Mouse (Mus musculus) mouse embryonic stem cell (cell line): ENCODE data around the gene Smco3.
"Not testable (repeated sequence)": the region's sequence is repeated elsewhere in the genome, so short reads cannot be mapped to it uniquely, and the experiment has no call there.

Experiments used
- in situ Hi-C, 2 experiments: fragments of 300-500 bp; cut with MboI; formaldehyde crosslinking; loops; 1 replicate in 1 of 2; 3 replicates in 1 of 2; pipeline ENCODE4 v1.14.3; 2019 to 2020; ENCODE audit warnings: low sequenced_read_pairs in 2 of 2, low pct_unique_long_range_greater_than_20kb in 1 of 2, mixed read lengths in 1 of 2; ENCODE audit not compliant: unreplicated experiment in 1 of 2

The Smco3 gene

GRCm38 (mm10) chr6:136835352-136835751 lies at the start of gene Smco3:
Smco3 (minus strand) TSS chr6:136835452.
- in situ Hi-C loops, result no loop called here

GRCm38 (mm10) chr6:136884766-136885165 lies 49.5 kb upstream of the Smco3 start:
- in situ Hi-C loops, result not testable (repeated sequence)

- in situ Hi-C loops, result no loop called here
Measured at GRCm38 (mm10) chr6:136883961-136884360, 48.7 kb upstream of the Smco3 start.

DNA sequence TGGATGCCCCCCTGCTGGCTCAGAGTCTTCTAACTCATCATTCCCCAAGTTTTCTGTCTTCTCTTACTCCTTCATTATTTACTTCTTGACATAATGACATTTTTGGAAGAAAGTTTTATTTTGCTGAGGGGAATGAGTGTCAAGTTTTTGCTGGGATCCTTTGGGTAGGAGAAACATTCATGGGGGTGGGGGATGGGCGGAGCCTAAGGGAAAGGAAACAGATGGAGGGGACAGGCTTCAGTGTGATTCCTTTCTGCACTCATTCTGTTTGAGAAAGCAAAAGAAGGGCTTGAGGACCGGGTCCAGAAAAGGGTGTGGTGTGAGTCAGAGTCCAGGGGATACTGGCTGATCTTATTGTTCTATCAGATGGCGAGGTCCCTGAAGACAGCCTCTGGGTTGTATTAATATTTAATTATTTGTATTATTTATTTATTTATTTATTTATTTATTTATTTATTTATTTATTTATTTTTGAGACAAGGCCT lies 48.2 kb upstream of the Smco3 start:
- in situ Hi-C loops, result no loop called here

GRCm38 (mm10) chr6:136881678-136882077 lies 46.4 kb upstream of the Smco3 start:
- in situ Hi-C loops, result no loop called here

DNA sequence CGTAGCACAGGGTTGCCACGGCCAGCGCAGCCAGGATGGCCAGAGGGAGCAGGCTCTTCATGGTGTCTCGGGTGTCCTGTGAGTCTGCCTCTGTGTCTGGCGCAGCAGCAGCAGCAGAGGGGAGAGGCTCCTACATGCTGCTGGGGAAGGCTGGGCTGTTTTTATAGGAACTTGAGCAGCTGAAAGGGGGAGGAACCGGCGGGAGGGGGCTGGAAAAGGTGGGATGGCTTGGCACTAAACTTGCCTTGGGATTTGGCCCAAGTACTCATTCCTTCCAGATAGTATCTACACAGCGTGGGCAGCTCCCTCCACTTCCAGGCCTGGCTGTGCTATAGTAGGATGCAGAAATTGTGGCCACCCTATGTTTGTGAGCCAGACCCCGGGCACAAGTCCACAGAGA lies 40.4 kb upstream of the Smco3 start, which contains the start of gene Mgp:
Gene Mgp, minus strand, starts transcription at position 154 of the 400 bp plus-strand sequence.
- in situ Hi-C loops, result no loop called here

DNA sequence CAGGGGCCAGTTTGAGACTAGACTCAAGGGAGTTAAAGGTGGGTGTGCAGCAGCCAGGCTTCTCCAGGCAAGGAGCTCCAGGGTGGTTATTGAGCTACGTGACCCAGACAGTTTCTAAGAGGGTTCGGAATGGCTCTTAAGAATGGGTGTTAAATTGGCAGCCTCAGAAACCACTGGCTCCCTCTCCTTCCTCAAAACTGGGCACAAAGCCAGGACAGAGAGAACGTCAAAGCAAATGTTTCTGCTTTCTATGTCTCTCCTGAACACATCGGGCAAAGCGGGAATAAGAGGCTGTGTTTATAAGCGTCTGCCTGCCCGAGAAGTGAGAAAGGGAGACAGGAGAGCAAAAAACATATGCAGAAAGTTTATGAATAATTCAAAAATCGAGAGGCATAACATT lies 39.3 kb upstream of the Smco3 start:
- in situ Hi-C loops, result no loop called here

GRCm38 (mm10) chr6:136868921-136869320 lies 33.7 kb upstream of the Smco3 start:
- in situ Hi-C loops, result loop anchor here in 1 of 2 experiments (10.0 kb wide), 1 partner anchor 96 kb away; no protein-coding TSS in a partner anchor

DNA sequence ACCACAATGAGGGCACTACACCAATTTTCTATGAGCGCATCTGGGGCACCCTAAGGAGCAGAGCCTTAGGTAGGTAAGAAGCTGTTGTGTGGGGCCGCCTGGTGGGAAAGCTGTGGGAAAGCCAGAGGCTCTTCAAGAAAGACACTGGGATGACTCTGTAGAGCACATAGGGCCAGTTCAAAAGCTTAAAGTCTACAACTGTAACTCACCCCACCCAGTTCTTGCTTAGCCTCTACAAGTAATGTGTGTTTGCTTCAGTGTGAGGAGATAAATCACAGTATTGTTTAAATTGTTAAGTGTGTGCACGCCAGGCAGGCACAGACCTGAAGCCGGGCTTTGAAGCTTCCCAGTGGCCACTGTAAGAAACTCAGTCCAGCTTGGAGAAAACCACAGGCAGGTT lies 30.9 kb upstream of the Smco3 start:
- in situ Hi-C loops, result loop anchor here in 1 of 2 experiments (10.0 kb wide), 1 partner anchor 99 kb away; no protein-coding TSS in a partner anchor

- in situ Hi-C loops, result loop anchor here in 1 of 2 experiments (10.0 kb wide), 1 partner anchor 99 kb away; no protein-coding TSS in a partner anchor
Measured at GRCm38 (mm10) chr6:136865360-136865759, 30.1 kb upstream of the Smco3 start.

DNA sequence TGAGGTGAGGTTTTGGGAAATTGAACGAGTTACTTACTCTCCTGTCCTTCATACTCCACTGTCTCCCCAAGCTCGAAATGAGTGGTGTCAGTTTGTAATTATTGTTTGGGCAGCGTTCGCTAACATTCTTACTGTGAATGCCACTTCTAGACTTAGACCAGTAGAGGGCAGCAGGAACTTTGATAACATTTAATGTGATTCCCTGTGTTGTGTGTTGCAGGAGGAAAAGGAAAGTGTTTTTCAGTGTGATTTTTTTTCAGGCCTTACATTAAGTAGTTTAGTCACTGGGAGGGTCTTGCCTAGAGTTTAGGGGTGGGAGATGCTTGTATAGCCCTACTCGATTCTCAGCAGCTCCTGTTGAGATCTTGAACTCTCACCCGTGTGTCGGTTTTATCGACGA lies 25.8 kb upstream of the Smco3 start:
- in situ Hi-C loops, result loop anchor here in 1 of 2 experiments (10.0 kb wide), 1 partner anchor 104 kb away; no protein-coding TSS in a partner anchor

- in situ Hi-C loops, result loop anchor here (5.0 to 10.0 kb wide), 2 partner anchors 109 to 126 kb away; no protein-coding TSS in a partner anchor
Measured at GRCm38 (mm10) chr6:136858420-136858819, 23.2 kb upstream of the Smco3 start.

- in situ Hi-C loops, result loop anchor here (5.0 to 10.0 kb wide), 2 partner anchors 109 to 127 kb away; no protein-coding TSS in a partner anchor
Measured at GRCm38 (mm10) chr6:136857873-136858260, 22.6 kb upstream of the Smco3 start.

DNA sequence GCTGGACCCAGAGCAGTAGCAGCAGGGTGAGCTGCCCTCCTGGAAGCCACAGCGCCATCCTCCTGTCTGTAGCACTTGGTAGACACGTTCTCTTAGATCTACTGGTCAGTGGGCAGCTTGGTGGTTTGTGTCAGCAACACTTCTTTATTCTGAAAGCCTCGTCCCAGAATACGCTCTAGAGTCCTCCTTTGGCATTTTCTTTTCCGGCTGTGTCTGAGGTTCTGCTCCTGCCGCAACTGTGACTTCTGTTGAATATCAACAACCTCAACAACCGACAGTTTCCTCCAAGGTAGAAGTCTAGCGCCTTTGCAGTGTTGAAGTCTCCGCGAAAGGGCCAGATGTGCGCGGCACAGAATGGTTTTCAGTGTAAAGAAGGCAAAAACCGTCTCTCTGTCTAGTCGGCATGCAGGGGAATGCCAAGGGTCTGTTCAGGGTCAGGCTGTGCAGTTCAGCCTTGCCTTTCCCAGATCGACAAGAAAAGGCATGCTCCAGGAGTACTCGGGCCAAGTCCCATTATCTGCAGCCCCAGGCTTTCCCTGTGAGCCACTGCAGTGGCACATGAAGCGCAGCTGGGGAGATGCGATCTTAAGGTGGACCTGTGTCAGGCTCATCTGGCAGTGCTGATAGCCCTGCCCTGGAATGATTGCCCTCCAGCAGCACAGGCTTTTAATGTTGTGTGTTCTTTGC lies 22.1 kb upstream of the Smco3 start, which contains the start of gene Art4:
Gene Art4, minus strand, starts transcription at position 548 of the 687 bp plus-strand sequence.
- in situ Hi-C loops, result loop anchor here (5.0 to 10.0 kb wide), 2 partner anchors 110 to 127 kb away; no protein-coding TSS in a partner anchor

DNA sequence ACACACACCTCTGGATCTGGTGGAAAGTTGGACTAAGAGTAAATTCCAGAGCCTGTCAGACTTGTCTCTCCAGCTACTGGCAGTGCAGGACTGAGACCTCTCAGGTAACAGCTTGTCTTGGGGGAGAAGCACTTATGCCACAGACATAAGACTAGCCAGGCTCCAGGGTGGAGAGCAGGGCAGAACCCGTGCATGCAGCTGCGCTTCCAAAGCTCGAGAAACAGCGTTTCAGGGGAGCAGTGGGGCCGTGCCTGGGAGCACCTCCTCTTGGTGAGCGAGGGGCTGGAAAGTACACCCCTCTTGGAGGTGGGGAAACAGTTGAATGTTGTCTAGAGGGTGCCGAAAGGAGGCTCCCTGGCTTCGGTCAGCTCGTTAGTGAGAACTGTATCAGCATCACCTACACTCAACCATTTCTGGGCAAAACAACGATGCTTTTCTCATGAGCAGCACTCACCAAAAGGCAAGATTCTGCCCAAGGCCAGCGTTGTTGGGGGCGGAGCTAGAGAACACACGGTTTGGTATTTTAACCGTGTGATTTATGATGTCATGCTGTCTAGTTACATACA lies 20.9 kb upstream of the Smco3 start:
- in situ Hi-C loops, result loop anchor here (5.0 to 10.0 kb wide), 2 partner anchors 111 to 129 kb away; no protein-coding TSS in a partner anchor

DNA sequence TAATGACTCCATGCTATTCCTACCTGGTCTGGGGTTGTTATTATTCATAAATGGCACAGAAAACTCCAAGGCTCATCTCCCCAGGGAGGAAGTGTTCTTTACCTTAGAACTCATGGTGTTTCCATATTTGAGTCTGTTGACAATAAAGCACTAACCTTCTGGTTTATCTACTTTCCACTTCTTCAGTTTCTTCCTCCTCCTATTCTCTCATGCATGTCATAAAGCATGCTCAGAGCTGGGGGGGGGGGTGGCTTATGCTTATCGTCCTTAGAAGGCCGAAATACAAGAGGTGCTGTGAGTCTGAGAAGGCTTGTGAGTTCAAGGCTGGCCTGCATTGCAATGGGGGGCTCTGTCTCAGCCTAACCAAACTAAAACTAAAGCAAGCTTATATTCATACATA lies 19.9 kb upstream of the Smco3 start:
- in situ Hi-C loops, result loop anchor here (5.0 to 10.0 kb wide), 2 partner anchors 112 to 130 kb away; no protein-coding TSS in a partner anchor

DNA sequence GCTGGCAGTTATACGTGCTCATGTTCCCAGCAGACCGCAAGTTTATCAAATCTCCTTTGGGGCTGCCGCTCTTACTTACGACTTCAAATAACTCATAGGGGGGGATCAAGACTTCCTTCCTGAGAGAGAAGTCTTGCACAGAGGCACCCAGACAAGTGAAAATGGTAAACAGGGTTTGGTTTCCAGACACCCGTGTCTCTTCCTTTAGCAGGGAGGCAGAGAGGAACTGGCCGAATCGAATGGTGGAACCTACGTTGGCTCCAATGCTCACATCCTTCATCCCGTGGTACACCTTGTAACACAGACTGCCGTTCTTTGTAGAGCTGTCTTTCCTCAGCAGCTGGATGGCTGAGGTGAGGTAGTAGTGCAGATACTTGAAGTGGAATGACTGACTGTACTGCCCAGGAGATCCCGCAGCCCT lies 19.1 kb upstream of the Smco3 start:
- in situ Hi-C loops, result loop anchor here in 1 of 2 experiments (10.0 kb wide), 1 partner anchor 130 kb away; no protein-coding TSS in a partner anchor

- in situ Hi-C loops, result loop anchor here in 1 of 2 experiments (10.0 kb wide), 1 partner anchor 132 kb away; no protein-coding TSS in a partner anchor
Measured at GRCm38 (mm10) chr6:136852762-136853161, 17.5 kb upstream of the Smco3 start.

DNA sequence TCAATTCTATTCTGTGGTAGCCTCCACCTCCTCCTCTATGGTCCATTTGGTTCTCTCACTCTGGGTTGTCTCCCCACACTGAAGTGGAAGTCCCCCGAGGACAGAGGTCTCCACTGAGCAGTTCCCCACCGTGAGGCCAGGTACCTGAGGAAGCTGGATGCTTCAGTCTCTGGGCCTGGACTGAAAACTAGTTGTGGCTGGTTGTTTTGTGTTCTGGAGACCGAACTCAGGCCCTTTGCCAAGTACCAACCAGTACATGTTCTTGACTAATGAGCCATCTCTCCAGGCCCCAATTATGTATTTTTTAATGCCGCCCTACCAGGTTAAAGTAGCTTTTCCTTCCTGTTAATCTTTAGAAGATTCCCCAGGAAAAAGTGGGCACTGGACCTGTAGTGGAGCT lies 17.1 kb upstream of the Smco3 start:
- in situ Hi-C loops, result loop anchor here in 1 of 2 experiments (10.0 kb wide), 1 partner anchor 132 kb away; no protein-coding TSS in a partner anchor
